Mouse (Mus musculus) heart, embryonic 13.5 days (tissue): ENCODE measurements around the gene Cnbd2. TPM values are rescaled to one million over a fixed set of nuclear protein-coding genes. Genes with fewer than 3 reads are reported as not detected.
A peak's percentile ranks its signal among the peaks of the same experiment; 100 is the strongest.

ENCODE experiments used
- ATAC-seq: fragments of 200-750 bp; cut with Nextera tagmentation; 2 replicates; pipeline ENCODE4 v1.8.0; 2017; ENCODE audit warnings: moderate TSS enrichment; ENCODE audit not compliant: insufficient number of reproducible peaks, low FRiP score, low TSS enrichment; ENCODE audit errors: extremely low read depth
- H3K27ac ChIP-seq: fragments of 300-500 bp; sonication (generic); replicated peaks from 2 replicates; pipeline ENCODE4 v1.5.1; 2015; ENCODE audit warnings: moderate library complexity, mild to moderate bottlenecking, inconsistent platforms
- H3K27me3 ChIP-seq: fragments of 300-500 bp; sonication (generic); replicated peaks from 2 replicates; pipeline ENCODE4 v1.6.1; 2015; ENCODE audit warnings: mild to moderate bottlenecking, inconsistent platforms
- H3K36me3 ChIP-seq: fragments of 300-500 bp; sonication (generic); 2 replicates; pipeline ENCODE4 v1.6.1; 2015; ENCODE audit warnings: mild to moderate bottlenecking, inconsistent platforms
- H3K4me1 ChIP-seq: fragments of 300-500 bp; sonication (generic); 2 replicates; pipeline ENCODE4 v1.6.1; 2015; ENCODE audit warnings: inconsistent platforms
- H3K4me2 ChIP-seq: fragments of 300-500 bp; sonication (generic); 2 replicates; pipeline ENCODE4 v1.6.1; 2015; ENCODE audit warnings: inconsistent platforms, mild to moderate bottlenecking, moderate library complexity
- H3K4me3 ChIP-seq: fragments of 300-500 bp; sonication (generic); 2 replicates; pipeline ENCODE4 v1.5.1; 2015; ENCODE audit warnings: moderate library complexity, mild to moderate bottlenecking, inconsistent platforms
- H3K9ac ChIP-seq: fragments of 300-500 bp; sonication (generic); 2 replicates; pipeline ENCODE4 v1.6.1; 2015; ENCODE audit warnings: inconsistent platforms, mild to moderate bottlenecking, moderate library complexity
- H3K9me3 ChIP-seq: fragments of 300-500 bp; sonication (generic); 2 replicates; pipeline ENCODE4 v1.6.1; 2016; ENCODE audit warnings: inconsistent platforms
- WGBS: fragments of 180-500 bp; shearing (Covaris S2); methylation state at CpG from one replicate; pipeline ENCODE4 v1.1.7; 2015; ENCODE audit warnings: mixed read lengths; 5-methylcytosine and 5-hydroxymethylcytosine counted together
- polyA plus RNA-seq: library from polyadenylated mRNA; unstranded; fragments of >200 nt; fragmentation: Nextera tagmentation; extraction: Ambion mirVana; gene quantifications from 2 replicates; pipeline ENCODE4 v1.2.1, GENCODE M21; 2015

Gene Cnbd2
- polyA plus RNA-seq, 1 experiment from 2014 or later = 2.5 TPM

- no peak overlapping the region for H3K4me2 ChIP-seq
- H3K36me3 ChIP-seq = peaks cover 86% of the 10 kb centered on the region
- ATAC-seq = no peak
- no peaks in the 10 kb centered on the region for H3K9me3 ChIP-seq
- H3K4me1 ChIP-seq = peaks cover 19% of the 10 kb centered on the region
- H3K27me3 ChIP-seq = no peaks in the 10 kb centered on the region
- H3K4me3 ChIP-seq = no peak overlapping the region
- H3K27ac ChIP-seq = no peak overlapping the region
- H3K9ac ChIP-seq = no peak overlapping the region
- 94% methylated on average over 2 of the region's 2 CpGs for WGBS
Observed at GRCm38 (mm10) chr2:156295601-156296063, 16.5 kb upstream of the Cnbd2 start.

- no peak overlapping the region for H3K27ac ChIP-seq
- H3K4me1 ChIP-seq = peaks cover 19% of the 10 kb centered on the region
- H3K27me3 ChIP-seq = no peaks in the 10 kb centered on the region
- ATAC-seq = no peak
- H3K9me3 ChIP-seq = no peaks in the 10 kb centered on the region
- no peak overlapping the region for H3K4me2 ChIP-seq
- 82% methylated on average over 3 of the region's 3 CpGs for WGBS
- peaks cover 86% of the 10 kb centered on the region for H3K36me3 ChIP-seq
- H3K9ac ChIP-seq = no peak overlapping the region
- no peak overlapping the region for H3K4me3 ChIP-seq
Observed at GRCm38 (mm10) chr2:156296190-156296589, 15.9 kb upstream of the Cnbd2 start.

- ATAC-seq = peak; percentile 54; the same call in 1 of the 2 replicates
- Histone ChIP-seq H3K9ac (no peak overlapping the region), H3K27me3 (no peaks in the 10 kb centered on the region), H3K9me3 (no peaks in the 10 kb centered on the region), H3K27ac (no peak overlapping the region), H3K4me1 (peaks cover 19% of the 10 kb centered on the region), H3K4me3 (no peak overlapping the region), H3K4me2 (no peak overlapping the region), H3K36me3 (peaks cover 88% of the 10 kb centered on the region)
- WGBS = 64% methylated on average over 3 of the region's 3 CpGs
Observed at GRCm38 (mm10) chr2:156297653-156298052, 14.4 kb upstream of the Cnbd2 start.

- H3K27ac ChIP-seq = 0 out of 2 replicates have a peak overlapping the region, but pooled peaks have one; percentile 0
- peaks cover 86% of the 10 kb centered on the region for H3K36me3 ChIP-seq
- H3K9me3 ChIP-seq = no peaks in the 10 kb centered on the region
- no peaks in the 10 kb centered on the region for H3K27me3 ChIP-seq
- no peak for ATAC-seq
- H3K4me2 ChIP-seq = no peak overlapping the region
- no peak overlapping the region for H3K9ac ChIP-seq
- H3K4me1 ChIP-seq = peaks cover 19% of the 10 kb centered on the region
- WGBS = 85% methylated on average over 7 of the region's 7 CpGs
- H3K4me3 ChIP-seq = no peak overlapping the region
Observed at GRCm38 (mm10) chr2:156298458-156298857, 13.6 kb upstream of the Cnbd2 start.

GRCm38 (mm10) chr2:156302063-156302462 lies 10.0 kb upstream of the Cnbd2 start:
- H3K4me3 ChIP-seq = no peak overlapping the region
- WGBS = 80% methylated on average over 4 of the region's 4 CpGs
- peaks cover 75% of the 10 kb centered on the region for H3K36me3 ChIP-seq
- H3K9ac ChIP-seq = no peak overlapping the region
- H3K27me3 ChIP-seq = no peaks in the 10 kb centered on the region
- H3K9me3 ChIP-seq = no peaks in the 10 kb centered on the region
- H3K27ac ChIP-seq = no peak overlapping the region
- H3K4me1 ChIP-seq = peaks cover 17% of the 10 kb centered on the region
- no peak overlapping the region for H3K4me2 ChIP-seq
- no peak for ATAC-seq

- H3K36me3 ChIP-seq = peaks cover 72% of the 10 kb centered on the region
- H3K4me2 ChIP-seq = no peak overlapping the region
- H3K9me3 ChIP-seq = no peaks in the 10 kb centered on the region
- no peaks in the 10 kb centered on the region for H3K4me1 ChIP-seq
- H3K27me3 ChIP-seq = no peaks in the 10 kb centered on the region
- no peak for ATAC-seq
- 85% methylated on average over 4 of the region's 4 CpGs for WGBS
- no peak overlapping the region for H3K9ac ChIP-seq
- no peak overlapping the region for H3K27ac ChIP-seq
- no peak overlapping the region for H3K4me3 ChIP-seq
Observed at GRCm38 (mm10) chr2:156304351-156304750, 7.7 kb upstream of the Cnbd2 start.

- no peak for ATAC-seq
Observed at GRCm38 (mm10) chr2:156305818-156306217, 6.3 kb upstream of the Cnbd2 start.

GRCm38 (mm10) chr2:156307261-156307660 lies 4.8 kb upstream of the Cnbd2 start:
- WGBS = 57% methylated on average over 5 of the region's 5 CpGs
- peaks cover 46% of the 10 kb centered on the region for H3K36me3 ChIP-seq
- no peak overlapping the region for H3K9ac ChIP-seq
- no peak for ATAC-seq
- H3K4me2 ChIP-seq = no peak overlapping the region
- no peaks in the 10 kb centered on the region for H3K9me3 ChIP-seq
- H3K4me1 ChIP-seq = peaks cover 6% of the 10 kb centered on the region
- H3K27me3 ChIP-seq = no peaks in the 10 kb centered on the region
- H3K4me3 ChIP-seq = no peak overlapping the region
- no peak overlapping the region for H3K27ac ChIP-seq

More at GRCm38 (mm10) chr2:156305818-156306217, 6.3 kb upstream of the Cnbd2 start:
- Histone ChIP-seq H3K27me3 (no peaks in the 10 kb centered on the region), H3K9ac (no peak overlapping the region), H3K27ac (no peak overlapping the region), H3K9me3 (no peaks in the 10 kb centered on the region), H3K36me3 (peaks cover 61% of the 10 kb centered on the region), H3K4me1 (no peaks in the 10 kb centered on the region), H3K4me2 (no peak overlapping the region), H3K4me3 (no peak overlapping the region)
- WGBS = 78% methylated on average over 2 of the region's 2 CpGs

GRCm38 (mm10) chr2:156309948-156310347 lies 2.2 kb upstream of the Cnbd2 start:
- no peak overlapping the region for H3K27ac ChIP-seq
- H3K9me3 ChIP-seq = no peaks in the 10 kb centered on the region
- peaks cover 27% of the 10 kb centered on the region for H3K36me3 ChIP-seq
- 88% methylated on average over 5 of the region's 5 CpGs for WGBS
- peaks cover 11% of the 10 kb centered on the region for H3K4me1 ChIP-seq
- no peaks in the 10 kb centered on the region for H3K27me3 ChIP-seq
- ATAC-seq = no peak
- H3K4me3 ChIP-seq = no peak overlapping the region
- H3K4me2 ChIP-seq = no peak overlapping the region
- H3K9ac ChIP-seq = no peak overlapping the region

- Histone ChIP-seq H3K4me2 (no peak overlapping the region), H3K4me1 (peaks cover 11% of the 10 kb centered on the region), H3K9ac (no peak overlapping the region), H3K36me3 (peaks cover 22% of the 10 kb centered on the region), H3K27ac (no peak overlapping the region), H3K4me3 (no peak overlapping the region), H3K9me3 (no peaks in the 10 kb centered on the region), H3K27me3 (no peaks in the 10 kb centered on the region)
- ATAC-seq = no peak
- 86% methylated on average over 5 of the region's 5 CpGs for WGBS
Observed at GRCm38 (mm10) chr2:156310455-156310854, 1.6 kb upstream of the Cnbd2 start.

- H3K36me3 ChIP-seq = peaks cover 19% of the 10 kb centered on the region
- no peaks in the 10 kb centered on the region for H3K27me3 ChIP-seq
- no peaks in the 10 kb centered on the region for H3K9me3 ChIP-seq
- H3K4me2 ChIP-seq = peak overlapping the region; percentile 75
- peaks cover 11% of the 10 kb centered on the region for H3K4me1 ChIP-seq
- peak overlapping the region; percentile 91; the same call in 1 of the 2 replicates for H3K9ac ChIP-seq
- 0 out of 2 replicates have a peak overlapping the region, but pooled peaks have one; percentile 97 for H3K27ac ChIP-seq
- peak overlapping the region; percentile 77 for H3K4me3 ChIP-seq
- no peak for ATAC-seq
- WGBS = 85% methylated on average over 5 of the region's 5 CpGs
Observed at GRCm38 (mm10) chr2:156310945-156311344, 1.2 kb upstream of the Cnbd2 start.

GRCm38 (mm10) chr2:156311441-156311840 lies 658 bp upstream of the Cnbd2 start:
- Histone ChIP-seq H3K27me3 (no peaks in the 10 kb centered on the region), H3K9me3 (no peaks in the 10 kb centered on the region), H3K9ac (peak overlapping the region; percentile 91), H3K27ac (peak overlapping the region; percentile 97), H3K4me3 (peak overlapping the region; percentile 77), H3K36me3 (peaks cover 19% of the 10 kb centered on the region), H3K4me2 (peak overlapping the region; percentile 75), H3K4me1 (peaks cover 11% of the 10 kb centered on the region)
- no peak for ATAC-seq
- WGBS = 18% methylated on average over 8 of the region's 8 CpGs
